Mouse (Mus musculus) heart, postnatal 0 days (tissue): ENCODE data around the gene Olfr1377.

Source experiments
- CTCF ChIP-seq: IDR thresholded peaks from 2 replicates; pipeline ENCODE4 v1.5.1; 2016; ENCODE audit warnings: antibody characterized with exemption, control low read depth, low read depth
- EP300 ChIP-seq: IDR thresholded peaks from 2 replicates; pipeline ENCODE4 v1.6.1; 2016; ENCODE audit warnings: antibody characterized with exemption, low read depth

DNA sequence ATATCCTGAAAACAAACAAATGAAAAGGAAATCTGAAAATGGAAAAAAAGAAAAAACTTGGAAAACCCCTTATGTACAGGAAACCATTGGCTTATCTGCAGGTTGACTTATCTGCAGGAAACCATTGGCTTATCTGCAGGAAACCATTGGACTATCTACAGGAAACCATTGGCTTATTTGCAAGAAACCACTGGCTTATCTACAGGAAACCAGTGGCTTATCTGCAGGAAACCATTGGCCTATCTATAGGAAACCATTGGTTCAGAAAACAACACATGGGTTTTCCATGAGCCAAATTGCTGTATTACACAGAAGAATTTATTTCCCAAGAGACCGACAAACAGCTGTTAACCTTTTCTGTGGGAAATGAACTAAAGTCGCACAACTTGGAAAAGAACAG, 16.9 kb upstream of the Olfr1377 start:
- TF ChIP-seq EP300 (peak; percentile 95), CTCF (no peak)
